Mouse (Mus musculus) lung, adult 2 months (tissue): ENCODE data around the gene Diexf.

Experiments
- CTCF ChIP-seq: fragments of 200-500 bp; IDR thresholded peaks from 2 replicates; pipeline ENCODE4 v1.5.1; 2011; ENCODE audit warnings: mild to moderate bottlenecking, low read length, control low read depth; ENCODE audit not compliant: insufficient read depth
- POLR2A ChIP-seq: fragments of 200-500 bp; IDR thresholded peaks from 2 replicates; pipeline ENCODE4 v1.6.1; 2011; ENCODE audit warnings: low read depth, mild to moderate bottlenecking, control low read depth, low read length, borderline replicate concordance; ENCODE audit errors: extremely low read depth

- TF ChIP-seq CTCF, result no peak
- peak; percentile 91; the same call in 1 of the 2 replicates for TF ChIP-seq POLR2A
These were observed 43.1 kb upstream of the Diexf start for GRCm38 (mm10) chr1:193172991-193173809.
